Mouse (Mus musculus) testis, adult 2 months (tissue): ENCODE measurements around the gene Klk1b4. TPM values are rescaled to one million over a fixed set of nuclear protein-coding genes. Genes with fewer than 3 reads are reported as not detected.

ENCODE experiments used
- H3K27ac ChIP-seq: fragments of 200-500 bp; 2 replicates; pipeline ENCODE4 v1.5.1; 2012; ENCODE audit warnings: low read depth, low read length; ENCODE audit not compliant: control insufficient read depth, insufficient read depth
- H3K27me3 ChIP-seq: fragments of 200-500 bp; 2 replicates; pipeline ENCODE4 v1.6.1; 2012; ENCODE audit warnings: mild to moderate bottlenecking, low read length, moderate library complexity; ENCODE audit not compliant: control insufficient read depth, insufficient read depth
- H3K36me3 ChIP-seq: fragments of 200-500 bp; 2 replicates; pipeline ENCODE4 v1.6.1; 2012; ENCODE audit warnings: mild to moderate bottlenecking, low read length; ENCODE audit not compliant: control insufficient read depth, insufficient read depth
- H3K4me1 ChIP-seq: fragments of 200-500 bp; 2 replicates; pipeline ENCODE4 v1.6.1; 2012; ENCODE audit warnings: low read length; ENCODE audit not compliant: control insufficient read depth, insufficient read depth
- H3K4me3 ChIP-seq: fragments of 200-500 bp; 2 replicates; pipeline ENCODE4 v1.5.1; 2012; ENCODE audit warnings: low read depth, mild to moderate bottlenecking, low read length, moderate library complexity, mixed read lengths; ENCODE audit not compliant: control insufficient read depth
- CTCF ChIP-seq: fragments of 200-500 bp; IDR thresholded peaks from 2 replicates; pipeline ENCODE4 v1.5.1; 2012; ENCODE audit warnings: low read depth, mild to moderate bottlenecking, inconsistent platforms, low read length, moderate library complexity; ENCODE audit not compliant: control insufficient read depth, insufficient read depth, insufficient replicate concordance
- POLR2A ChIP-seq: fragments of 200-500 bp; IDR thresholded peaks from 2 replicates; pipeline ENCODE4 v1.6.1; 2012; ENCODE audit warnings: low read depth, mild to moderate bottlenecking, inconsistent platforms, low read length, moderate library complexity; ENCODE audit not compliant: control insufficient read depth
- polyA plus RNA-seq: library from polyadenylated mRNA; depleted of rRNA; stranded (reverse); fragments of >200 nt; gene quantifications from 2 replicates; pipeline ENCODE4 v1.2.3, GENCODE M21; 2012; rRNA removed

The Klk1b4 gene
- polyA plus RNA-seq, 1 experiment = 1.7 TPM

- Histone ChIP-seq H3K27me3 (no peaks in the 10 kb centered on the region), H3K4me3 (peak within 1 kb of the TSS; percentile 84), H3K4me1 (peaks cover 9% of the 10 kb centered on the region), H3K36me3 (no peaks in the 10 kb centered on the region), H3K27ac (peak within 1 kb of the TSS; percentile 60)
- peak; percentile 42; the same call in 1 of the 2 replicates for TF ChIP-seq POLR2A
- no peak for TF ChIP-seq CTCF
Measured at GRCm38 (mm10) chr7:44261147-44261546, 53.9 kb downstream of the Klk1b4 start, which contains the start of gene Gm15517. Gm15517 (plus strand) TSS chr7:44261447.

Other genes with a start within 250 kb of the Klk1b4 start
- gene Klk1b1, start 240.7 kb upstream of the Klk1b4 start, polyA plus RNA-seq = 1.1 and 2.1 TPM in 2 replicates
- gene Klk1b9, start 231.4 kb upstream of the Klk1b4 start, polyA plus RNA-seq = 13.8 and 14.9 TPM in 2 replicates
- gene Klk1b11, start 211.6 kb upstream of the Klk1b4 start, polyA plus RNA-seq = not detected in 2 replicates
- 13.7 and 14.6 TPM in 2 replicates for gene Klk1b26, start 195.3 kb upstream of the Klk1b4 start, polyA plus RNA-seq
- 41.9 and 52.7 TPM in 2 replicates for gene Klk1b27, start 155.1 kb upstream of the Klk1b4 start, polyA plus RNA-seq
- 72.1 and 73.2 TPM in 2 replicates for gene Klk1b21, start 105.1 kb upstream of the Klk1b4 start, polyA plus RNA-seq
- 7.0 and 9.2 TPM in 2 replicates for gene Klk1b22, start 94.8 kb upstream of the Klk1b4 start, polyA plus RNA-seq
- gene Klk1b16, start 70.7 kb upstream of the Klk1b4 start, polyA plus RNA-seq = 0.89 and 1.9 TPM in 2 replicates
- 74.1 and 87.1 TPM in 2 replicates for gene Klk1b24, start 19.2 kb upstream of the Klk1b4 start, polyA plus RNA-seq
- gene Klk1b3, start 9.2 kb upstream of the Klk1b4 start, polyA plus RNA-seq = 5.2 and 7.8 TPM in 2 replicates
- gene Klk1b5, start 8.5 kb downstream of the Klk1b4 start, polyA plus RNA-seq = 3.4 and 4.0 TPM in 2 replicates
- gene Klk1, start 17.9 kb downstream of the Klk1b4 start, polyA plus RNA-seq = 12.6 and 17.1 TPM in 2 replicates
- 89.1 and 101 TPM in 2 replicates for gene Gm36864, start 28.7 kb downstream of the Klk1b4 start, polyA plus RNA-seq
- gene 1700028J19Rik, start 39.3 kb downstream of the Klk1b4 start, polyA plus RNA-seq = 1,462 and 1,528 TPM in 2 replicates
- 53.2 and 55.4 TPM in 2 replicates for gene 2410002F23Rik, start 39.3 kb downstream of the Klk1b4 start, polyA plus RNA-seq
- gene Acp4, start 49.9 kb downstream of the Klk1b4 start, polyA plus RNA-seq = 29.1 and 29.8 TPM in 2 replicates
- 3,148 and 3,520 TPM in 2 replicates for gene Gm15517, start 54.0 kb downstream of the Klk1b4 start, polyA plus RNA-seq
- gene Clec11a, start 99.5 kb downstream of the Klk1b4 start, polyA plus RNA-seq = 1.7 and 3.1 TPM in 2 replicates
- 4.0 and 5.5 TPM in 2 replicates for gene Shank1, start 102.8 kb downstream of the Klk1b4 start, polyA plus RNA-seq
- 2.0 TPM in 2 replicates for gene Syt3, start 176.7 kb downstream of the Klk1b4 start, polyA plus RNA-seq
- 112 and 131 TPM in 2 replicates for gene 1700008O03Rik, start 178.4 kb downstream of the Klk1b4 start, polyA plus RNA-seq
- gene Lrrc4b, start 221.6 kb downstream of the Klk1b4 start, polyA plus RNA-seq = 0.46 and 0.55 TPM in 2 replicates